Mouse (Mus musculus) midbrain, embryonic 16.5 days (tissue): ENCODE results near the gene Zc3h7b. TPM values are rescaled to one million over a fixed set of nuclear protein-coding genes. Genes with fewer than 3 reads are reported as not detected.

ENCODE experiments used
- ATAC-seq: fragments of 200-750 bp; cut with Nextera tagmentation; 2 replicates; pipeline ENCODE4 v1.8.0; 2017; ENCODE audit warnings: moderate TSS enrichment
- H3K27ac ChIP-seq: fragments of 300-500 bp; sonication (generic); 2 replicates; pipeline ENCODE4 v1.5.1; 2014; ENCODE audit warnings: mild to moderate bottlenecking, low read length, mixed read lengths
- H3K27me3 ChIP-seq: fragments of 300-500 bp; sonication (generic); 2 replicates; pipeline ENCODE4 v1.6.1; 2014; ENCODE audit warnings: low read depth, low read length, mixed read lengths; ENCODE audit not compliant: control insufficient read depth, insufficient read depth
- H3K36me3 ChIP-seq: fragments of 300-500 bp; sonication (generic); 2 replicates; pipeline ENCODE4 v1.6.1; 2014; ENCODE audit warnings: mild to moderate bottlenecking, low read length, moderate library complexity, mixed read lengths; ENCODE audit not compliant: control insufficient read depth, insufficient read depth
- H3K4me1 ChIP-seq: fragments of 300-500 bp; sonication (generic); 2 replicates; pipeline ENCODE4 v1.6.1; 2014; ENCODE audit warnings: mild to moderate bottlenecking, low read length, mixed read lengths; ENCODE audit not compliant: control insufficient read depth, insufficient read depth
- H3K4me2 ChIP-seq: fragments of 300-500 bp; sonication (generic); 2 replicates; pipeline ENCODE4 v1.6.1; 2014; ENCODE audit warnings: mild to moderate bottlenecking, low read length, mixed read lengths
- H3K4me3 ChIP-seq: fragments of 300-500 bp; sonication (generic); 2 replicates; pipeline ENCODE4 v1.5.1; 2014; ENCODE audit warnings: low read depth, mild to moderate bottlenecking, low read length, moderate library complexity, mixed read lengths
- H3K9ac ChIP-seq: fragments of 300-500 bp; sonication (generic); 2 replicates; pipeline ENCODE4 v1.6.1; 2014; ENCODE audit warnings: low read depth, low read length, mixed read lengths
- H3K9me3 ChIP-seq: fragments of 300-500 bp; sonication (generic); replicated peaks from 2 replicates; pipeline ENCODE4 v1.6.1; 2014; ENCODE audit warnings: mild to moderate bottlenecking, low read length, mixed read lengths; ENCODE audit not compliant: control insufficient read depth, poor library complexity, severe bottlenecking
- WGBS: fragments of 180-500 bp; shearing (Covaris S2); extraction: QIAGEN DNeasy Blood & Tissue Kit; methylation state at CpG from one replicate; pipeline ENCODE4 v1.1.7; 2014; 5-methylcytosine and 5-hydroxymethylcytosine counted together
- polyA plus RNA-seq: library from polyadenylated mRNA; unstranded; fragments of >200 nt; fragmentation: Nextera tagmentation; extraction: Ambion mirVana; gene quantifications from 2 replicates; pipeline ENCODE4 v1.2.1, GENCODE M21; 2015

Gene Zc3h7b
- polyA plus RNA-seq, 1 experiment from 2014 or later, result 54.2 TPM

- Histone ChIP-seq H3K4me1 (peaks cover 10% of the 10 kb centered on the region), H3K27ac (no peak overlapping the region), H3K36me3 (peaks cover 10% of the 10 kb centered on the region), H3K4me3 (no peak overlapping the region), H3K4me2 (no peak overlapping the region), H3K27me3 (no peaks in the 10 kb centered on the region), H3K9ac (no peak overlapping the region), H3K9me3 (no peaks in the 10 kb centered on the region)
- no peak for ATAC-seq
- WGBS, result 88% methylated on average over 6 of the region's 6 CpGs
Measured at GRCm38 (mm10) chr15:81797861-81798260, 53.0 kb downstream of the Zc3h7b start.

DNA sequence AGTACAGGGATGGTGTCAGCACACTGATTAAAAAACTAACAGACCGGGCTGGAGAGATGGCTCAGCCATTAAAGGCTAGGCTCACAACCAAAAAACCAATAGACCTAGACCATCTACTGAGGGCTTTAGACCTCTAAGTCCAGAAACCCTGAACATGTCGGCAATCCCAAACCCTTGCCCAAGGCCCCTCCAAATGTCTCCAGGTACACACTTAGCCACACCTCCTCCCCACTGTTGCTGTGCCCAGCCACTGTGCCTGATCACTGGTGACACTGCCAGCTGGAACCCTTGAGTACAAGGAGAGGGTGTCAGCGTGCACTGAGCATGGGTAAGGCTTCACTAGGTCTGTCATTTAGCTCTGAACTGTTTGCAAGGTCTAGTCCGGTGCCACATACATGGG, 53.6 kb downstream of the Zc3h7b start:
- Histone ChIP-seq H3K36me3 (peaks cover 4% of the 10 kb centered on the region; the same call in 1 of the 2 replicates), H3K27ac (no peak overlapping the region), H3K27me3 (no peaks in the 10 kb centered on the region), H3K4me3 (no peak overlapping the region), H3K4me2 (no peak overlapping the region), H3K4me1 (peaks cover 12% of the 10 kb centered on the region), H3K9me3 (no peaks in the 10 kb centered on the region), H3K9ac (no peak overlapping the region)
- WGBS, result 95% methylated on average over 4 of the region's 4 CpGs
- no peak for ATAC-seq

DNA sequence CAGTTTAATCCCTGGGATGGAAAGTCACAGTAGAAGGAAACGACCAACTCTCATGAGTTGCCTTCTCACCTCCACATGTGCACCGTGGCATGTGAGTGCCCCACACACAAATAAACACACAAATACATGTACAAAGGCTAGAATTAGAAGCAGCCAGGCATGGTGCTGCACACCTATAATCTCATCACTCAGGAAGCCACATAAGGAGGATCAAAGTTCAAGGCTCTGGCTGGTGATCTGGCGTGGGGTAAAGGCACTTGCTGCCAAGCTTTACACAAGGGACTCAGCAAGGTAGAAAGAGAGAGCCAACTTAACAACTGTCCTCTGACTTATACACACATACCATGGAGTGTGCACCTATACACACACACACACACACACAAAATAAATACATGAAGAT, 55.5 kb downstream of the Zc3h7b start:
- no peaks in the 10 kb centered on the region for H3K36me3 ChIP-seq
- ATAC-seq, result no peak
- 76% methylated on average over 3 of the region's 3 CpGs for WGBS

DNA sequence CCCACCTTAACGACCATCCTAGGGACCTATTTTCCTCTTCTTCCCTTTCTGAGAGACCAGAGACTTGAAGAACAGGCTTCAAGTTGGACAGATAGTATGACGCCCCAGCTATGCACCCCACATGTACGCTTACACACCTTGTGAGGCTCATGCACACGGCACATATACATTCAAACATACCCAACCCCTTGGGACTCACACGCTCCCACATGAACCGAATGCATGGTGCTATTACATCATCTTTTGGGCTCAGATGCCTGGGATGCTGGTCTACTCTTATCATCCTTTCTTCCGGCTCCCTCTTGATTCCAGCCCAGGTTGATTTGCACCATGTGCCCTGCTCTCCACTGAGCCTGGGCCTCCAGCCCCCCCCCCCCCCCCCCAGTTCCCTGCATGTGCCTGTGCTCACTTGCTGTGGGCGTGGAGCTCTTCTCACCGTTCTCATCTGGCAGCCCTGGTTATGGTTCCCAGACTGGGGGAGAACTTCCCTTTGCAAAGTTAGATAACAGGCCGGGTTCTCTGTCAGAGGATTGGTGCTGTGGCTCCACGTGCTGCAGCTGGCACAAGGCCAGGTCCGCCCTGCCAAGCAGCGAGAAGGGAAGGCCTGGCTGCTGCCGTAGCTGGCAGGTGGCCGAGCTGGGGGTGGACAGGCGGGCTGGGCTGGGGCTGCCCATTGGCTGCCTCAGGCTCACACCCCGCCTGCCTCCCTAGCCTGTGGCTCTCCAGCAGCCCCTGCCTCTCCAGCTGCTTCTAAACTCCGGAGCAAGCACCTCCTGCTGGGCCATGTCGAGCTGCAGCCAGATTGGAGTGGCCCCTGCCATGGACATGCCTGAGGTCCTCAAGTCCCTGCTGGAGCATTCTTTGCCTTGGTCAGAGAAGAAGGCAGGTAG, 57.4 kb downstream of the Zc3h7b start, which contains the start of gene Tef:
Gene Tef (plus strand): TSS at position 421 of the 890 bp plus-strand sequence.
- H3K9me3 ChIP-seq, result no peaks in the 10 kb centered on the region
- H3K4me1 ChIP-seq, result peaks cover 12% of the 10 kb centered on the region
- H3K27ac ChIP-seq, result peak within 1 kb of the TSS; percentile 65
- ATAC-seq, result peak; percentile 95
- no peaks in the 10 kb centered on the region for H3K27me3 ChIP-seq
- WGBS, result 26% methylated on average over 19 of the region's 19 CpGs
- no peaks in the 10 kb centered on the region for H3K36me3 ChIP-seq
- peak within 1 kb of the TSS; percentile 65 for H3K4me2 ChIP-seq
- peak within 1 kb of the TSS; percentile 33 for H3K4me3 ChIP-seq
- peak within 1 kb of the TSS; percentile 60 for H3K9ac ChIP-seq

More for the DNA sequence above, 55.5 kb downstream of the Zc3h7b start:
- Histone ChIP-seq H3K4me3 (no peak overlapping the region), H3K27me3 (no peaks in the 10 kb centered on the region), H3K9me3 (no peaks in the 10 kb centered on the region), H3K9ac (no peak overlapping the region), H3K27ac (no peak overlapping the region), H3K4me2 (no peak overlapping the region), H3K4me1 (peaks cover 12% of the 10 kb centered on the region)

DNA sequence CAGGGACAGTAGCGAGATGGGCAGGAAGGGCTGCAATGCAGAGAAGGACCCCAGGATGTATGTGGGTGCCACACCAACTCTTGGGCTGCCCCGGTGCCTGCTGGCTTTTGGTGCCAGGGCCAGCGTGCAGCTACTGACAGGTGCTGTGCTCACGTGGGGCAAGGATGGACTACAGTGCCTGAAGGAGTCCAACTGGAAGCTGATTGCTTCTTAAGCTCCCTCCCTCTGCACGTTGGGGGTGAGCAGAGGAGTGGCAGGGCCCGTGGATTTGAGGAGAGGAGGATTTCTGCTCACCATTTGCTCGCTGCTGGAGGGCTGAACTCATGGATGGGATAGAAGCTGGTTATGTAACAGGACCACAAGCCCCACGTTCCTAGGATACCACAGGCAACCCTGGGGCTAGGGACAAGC, 58.1 kb downstream of the Zc3h7b start:
- H3K4me2 ChIP-seq, result peak overlapping the region; percentile 65
- WGBS, result 13% methylated on average over 8 of the region's 8 CpGs
- ATAC-seq, result peak; percentile 19; the same call in 1 of the 2 replicates
- peaks cover 12% of the 10 kb centered on the region for H3K4me1 ChIP-seq
- peak overlapping the region; percentile 33 for H3K4me3 ChIP-seq
- peak overlapping the region; percentile 60 for H3K9ac ChIP-seq
- H3K27me3 ChIP-seq, result no peaks in the 10 kb centered on the region
- no peaks in the 10 kb centered on the region for H3K9me3 ChIP-seq
- H3K27ac ChIP-seq, result peak overlapping the region; percentile 65
- no peaks in the 10 kb centered on the region for H3K36me3 ChIP-seq

GRCm38 (mm10) chr15:81803425-81803951, 58.6 kb downstream of the Zc3h7b start:
- Histone ChIP-seq H3K9me3 (no peaks in the 10 kb centered on the region), H3K4me3 (no peak overlapping the region), H3K9ac (no peak overlapping the region), H3K4me1 (peaks cover 12% of the 10 kb centered on the region), H3K36me3 (no peaks in the 10 kb centered on the region), H3K4me2 (peak overlapping the region; percentile 65; the same call in 1 of the 2 replicates), H3K27me3 (no peaks in the 10 kb centered on the region), H3K27ac (no peak overlapping the region)
- 56% methylated on average over 4 of the region's 4 CpGs for WGBS
- ATAC-seq, result no peak

DNA sequence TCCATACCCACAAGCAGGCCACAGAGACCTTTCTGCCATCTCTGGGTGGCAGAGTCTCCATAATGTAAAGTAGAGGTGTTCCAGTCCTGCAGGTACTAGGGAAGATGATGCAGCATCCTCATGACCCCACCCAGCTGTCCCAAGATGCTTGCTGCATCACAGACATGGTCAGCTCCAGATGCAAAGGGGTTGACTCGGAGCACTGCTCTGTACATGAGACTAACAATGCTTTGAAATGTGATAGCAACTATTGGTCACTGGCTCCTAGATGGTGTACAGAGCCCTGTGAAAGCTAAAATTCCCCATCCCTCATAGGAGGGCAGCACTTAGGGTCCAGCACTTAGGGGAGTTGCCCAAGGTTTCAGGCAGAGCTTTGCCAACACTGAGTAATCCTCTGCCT, 59.3 kb downstream of the Zc3h7b start:
- Histone ChIP-seq H3K4me1 (peaks cover 12% of the 10 kb centered on the region), H3K9ac (no peak overlapping the region), H3K36me3 (no peaks in the 10 kb centered on the region), H3K27ac (no peak overlapping the region), H3K27me3 (no peaks in the 10 kb centered on the region), H3K4me3 (no peak overlapping the region), H3K4me2 (no peak overlapping the region), H3K9me3 (no peaks in the 10 kb centered on the region)
- ATAC-seq, result no peak
- WGBS, result 61% methylated on average over 1 of the region's 1 CpGs

DNA sequence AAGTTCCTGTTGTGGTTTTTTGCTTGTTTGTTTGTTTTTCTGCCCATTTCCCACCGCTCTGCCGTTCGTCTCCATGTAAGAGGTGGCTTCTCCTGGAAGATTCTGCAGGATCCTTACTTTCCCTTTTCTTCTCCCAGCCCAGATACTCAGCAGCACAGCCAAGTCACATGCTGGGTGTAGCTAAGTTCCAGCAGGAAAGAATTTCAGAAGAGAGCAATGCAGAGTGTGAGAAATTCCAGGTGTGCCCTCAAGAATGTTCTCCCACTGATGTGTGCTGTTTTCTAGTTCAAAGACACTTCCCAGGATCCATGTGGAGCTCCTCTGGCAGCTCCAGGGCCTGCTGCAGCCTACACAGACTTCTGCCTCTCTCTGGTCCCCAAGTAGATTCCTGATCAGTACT, 60.0 kb downstream of the Zc3h7b start:
- WGBS, result 80% methylated on average over 3 of the region's 3 CpGs
- H3K4me1 ChIP-seq, result peaks cover 14% of the 10 kb centered on the region

GRCm38 (mm10) chr15:81805624-81806023, 60.8 kb downstream of the Zc3h7b start:
- 49% methylated on average over 6 of the region's 6 CpGs for WGBS
- no peaks in the 10 kb centered on the region for H3K9me3 ChIP-seq
- ATAC-seq, result no peak

More for the DNA sequence above, 60.0 kb downstream of the Zc3h7b start:
- no peak overlapping the region for H3K27ac ChIP-seq
- no peaks in the 10 kb centered on the region for H3K27me3 ChIP-seq
- no peak overlapping the region for H3K4me2 ChIP-seq
- no peak for ATAC-seq
- H3K9me3 ChIP-seq, result no peaks in the 10 kb centered on the region
- H3K36me3 ChIP-seq, result no peaks in the 10 kb centered on the region
- no peak overlapping the region for H3K4me3 ChIP-seq
- H3K9ac ChIP-seq, result no peak overlapping the region

More at GRCm38 (mm10) chr15:81805624-81806023, 60.8 kb downstream of the Zc3h7b start:
- Histone ChIP-seq H3K36me3 (no peaks in the 10 kb centered on the region), H3K4me3 (no peak overlapping the region), H3K4me1 (peaks cover 19% of the 10 kb centered on the region), H3K9ac (no peak overlapping the region), H3K27ac (no peak overlapping the region), H3K4me2 (no peak overlapping the region), H3K27me3 (no peaks in the 10 kb centered on the region)
